Mouse (Mus musculus): ENCODE results near the gene Zfp853. TPM values are rescaled to one million over a fixed set of nuclear protein-coding genes. Genes with fewer than 3 reads are reported as not detected.

Gene Zfp853
- polyA plus RNA-seq, 2 experiments: 0.10 TPM; not detected in 1

GRCm38 (mm10) chr5:143266794-143267193 lies 26.6 kb downstream of the Zfp853 start:
- H3K4me3 ChIP-seq (ENCODE audit: insufficient read depth in 1 of 2, low read depth in 2 of 2, low read length in 2 of 2): no peak overlapping the region
- H3K9ac ChIP-seq (replicated peaks): no peak overlapping the region
- ATAC-seq (ENCODE audit: insufficient read depth): no peak
- WGBS (ENCODE audit: insufficient replicate concordance): 67% methylated on average over 6 of the region's 6 CpGs
- TF ChIP-seq CTCF (IDR thresholded peaks at IDR 0.05; ENCODE audit: low read depth): no peak
- no peak for TF ChIP-seq EP300 (IDR thresholded peaks at IDR 0.05; ENCODE audit: low read depth)
- H3K27ac ChIP-seq: no peak overlapping the region
- H3K4me1 ChIP-seq (replicated peaks; ENCODE audit: control insufficient read depth in 2 of 2, insufficient read depth in 2 of 2, low read length in 1 of 2): 0 out of 4 replicates have a peak, but pooled peaks cover 0 to 3% of the 10 kb centered on the region in 2 experiments
- no peaks in the 10 kb centered on the region for H3K9me3 ChIP-seq (ENCODE audit: control insufficient read depth, low read length)
- no peak for DNase-seq (ENCODE audit: low read depth in 3 of 3, low spot score in 3 of 3)
- no peaks in the 10 kb centered on the region for H3K36me3 ChIP-seq (replicated peaks; ENCODE audit: control insufficient read depth, insufficient read depth, low read depth)
- no peak overlapping the region for H3K4me2 ChIP-seq (ENCODE audit: low read depth)
- H3K27me3 ChIP-seq (ENCODE audit: control insufficient read depth, insufficient read depth, low read length): no peaks in the 10 kb centered on the region; the same call in 1 of the 2 replicates

DNA sequence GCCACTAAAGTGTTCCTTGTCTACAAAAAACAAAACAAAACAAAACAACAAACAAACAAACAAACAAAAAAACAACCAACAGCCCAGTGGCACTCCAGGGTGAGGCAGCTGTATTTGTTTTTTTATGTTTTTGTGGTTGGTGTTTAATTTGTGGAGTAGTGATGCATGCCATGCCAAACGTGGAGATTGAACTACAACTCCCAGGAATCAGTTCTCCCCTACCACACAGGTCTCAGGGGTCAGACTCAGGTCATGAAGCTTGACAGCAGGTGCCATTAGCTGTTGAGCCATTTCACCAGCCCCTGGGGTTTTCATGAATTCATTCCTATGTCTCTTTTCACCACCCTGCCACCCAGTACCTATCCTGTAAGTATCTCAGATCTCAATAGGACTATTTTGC lies 28.0 kb downstream of the Zfp853 start:
- no peak for TF ChIP-seq EP300 (IDR thresholded peaks at IDR 0.05; ENCODE audit: low read depth)
- H3K4me2 ChIP-seq (ENCODE audit: low read depth): no peak overlapping the region
- no peak overlapping the region for H3K27ac ChIP-seq
- WGBS (ENCODE audit: insufficient replicate concordance): 36% methylated on average over 1 of the region's 1 CpGs
- no peak for ATAC-seq (ENCODE audit: insufficient read depth)
- H3K27me3 ChIP-seq (ENCODE audit: control insufficient read depth, insufficient read depth, low read length): no peaks in the 10 kb centered on the region; the same call in 1 of the 2 replicates
- no peaks in the 10 kb centered on the region for H3K9me3 ChIP-seq (ENCODE audit: control insufficient read depth, low read length)
- no peaks in the 10 kb centered on the region for H3K36me3 ChIP-seq (replicated peaks; ENCODE audit: control insufficient read depth, insufficient read depth, low read depth)
- no peak overlapping the region for H3K9ac ChIP-seq (replicated peaks)
- 0 out of 4 replicates have a peak, but pooled peaks cover 0 to 2% of the 10 kb centered on the region in 2 experiments for H3K4me1 ChIP-seq (replicated peaks; ENCODE audit: control insufficient read depth in 2 of 2, insufficient read depth in 2 of 2, low read length in 1 of 2)
- no peak overlapping the region for H3K4me3 ChIP-seq (ENCODE audit: insufficient read depth in 1 of 2, low read depth in 2 of 2, low read length in 2 of 2)
- DNase-seq (ENCODE audit: low read depth in 3 of 3, low spot score in 3 of 3): no peak

DNA sequence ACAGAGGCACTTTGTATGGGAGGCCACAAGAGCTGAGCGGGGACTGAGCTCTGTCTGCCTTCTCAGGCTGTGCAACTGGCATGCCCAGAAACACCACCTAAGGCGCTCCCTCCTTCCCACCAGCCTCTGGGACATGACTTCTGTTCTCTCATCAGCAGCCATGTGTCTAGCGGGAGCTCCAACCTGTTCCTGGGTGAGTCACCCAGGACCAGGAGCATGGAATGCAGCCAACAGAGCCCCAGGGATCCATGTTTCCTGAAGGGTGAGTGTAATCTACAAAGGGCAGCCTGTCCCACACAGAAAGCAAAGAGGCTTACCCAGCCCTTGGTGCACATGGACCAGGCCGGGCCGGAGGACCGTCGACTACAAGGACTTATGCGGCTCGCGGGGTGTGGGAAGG lies 28.7 kb downstream of the Zfp853 start:
- Histone ChIP-seq H3K4me2 (ENCODE audit: low read depth) (no peak overlapping the region), H3K4me3 (ENCODE audit: insufficient read depth in 1 of 2, low read depth in 2 of 2, low read length in 2 of 2) (no peak overlapping the region), H3K27ac (no peak overlapping the region), H3K36me3 (replicated peaks; ENCODE audit: control insufficient read depth, insufficient read depth, low read depth) (no peaks in the 10 kb centered on the region), H3K9me3 (ENCODE audit: control insufficient read depth, low read length) (no peaks in the 10 kb centered on the region), H3K9ac (replicated peaks) (no peak overlapping the region), H3K27me3 (ENCODE audit: control insufficient read depth, insufficient read depth, low read length) (no peaks in the 10 kb centered on the region), H3K4me1 (replicated peaks; ENCODE audit: control insufficient read depth in 2 of 2, insufficient read depth in 2 of 2, low read length in 1 of 2) (no peaks in the 10 kb centered on the region)
- ATAC-seq (ENCODE audit: insufficient read depth) (no peak), DNase-seq (ENCODE audit: low read depth in 3 of 3, low spot score in 3 of 3) (no peak)
- 76% methylated on average over 10 of the region's 10 CpGs for WGBS (ENCODE audit: insufficient replicate concordance)
- no peak for TF ChIP-seq EP300 (IDR thresholded peaks at IDR 0.05; ENCODE audit: low read depth)
- TF ChIP-seq CTCF (IDR thresholded peaks at IDR 0.05; ENCODE audit: low read depth): no peak

- no peaks in the 10 kb centered on the region for H3K9me3 ChIP-seq (ENCODE audit: control insufficient read depth, low read length)
- no peaks in the 10 kb centered on the region for H3K36me3 ChIP-seq (replicated peaks; ENCODE audit: control insufficient read depth, insufficient read depth, low read depth)
- H3K27ac ChIP-seq: no peak overlapping the region
- no peak for TF ChIP-seq CTCF (IDR thresholded peaks at IDR 0.05; ENCODE audit: low read depth)
- no peak for TF ChIP-seq EP300 (IDR thresholded peaks at IDR 0.05; ENCODE audit: low read depth)
- H3K4me1 ChIP-seq (replicated peaks; ENCODE audit: control insufficient read depth in 2 of 2, insufficient read depth in 2 of 2, low read length in 1 of 2): no peaks in the 10 kb centered on the region
- 68% methylated on average over 8 of the region's 8 CpGs for WGBS (ENCODE audit: insufficient replicate concordance)
- H3K4me2 ChIP-seq (ENCODE audit: low read depth): no peak overlapping the region
- DNase-seq (ENCODE audit: low read depth in 3 of 3, low spot score in 3 of 3): no peak
- peaks cover 3% of the 10 kb centered on the region for H3K27me3 ChIP-seq (ENCODE audit: control insufficient read depth, insufficient read depth, low read length)
- H3K9ac ChIP-seq (replicated peaks): no peak overlapping the region
- no peak for ATAC-seq (ENCODE audit: insufficient read depth)
- no peak overlapping the region for H3K4me3 ChIP-seq (ENCODE audit: insufficient read depth in 1 of 2, low read depth in 2 of 2, low read length in 2 of 2)
Measured at GRCm38 (mm10) chr5:143261636-143262035, 31.8 kb downstream of the Zfp853 start.

DNA sequence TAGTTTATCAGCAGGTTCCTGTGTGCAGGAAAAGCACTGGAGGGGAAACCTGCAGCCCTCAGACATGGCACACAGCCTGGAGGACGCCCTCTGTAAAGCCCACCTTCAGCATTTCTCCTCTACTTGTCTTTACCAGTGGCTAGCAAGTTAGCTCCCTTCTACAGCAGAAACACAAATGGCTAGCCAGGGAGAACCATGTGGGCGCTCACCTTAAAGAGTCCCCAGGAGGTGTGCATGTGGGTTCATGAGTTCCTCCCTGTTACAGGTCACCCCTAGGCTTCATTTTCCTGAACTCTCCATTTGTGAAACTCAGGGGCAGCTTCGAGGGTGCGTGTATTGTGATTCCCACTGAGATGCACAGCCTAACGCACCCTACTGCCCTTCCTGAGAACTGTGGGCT lies 37.6 kb downstream of the Zfp853 start:
- Histone ChIP-seq H3K36me3 (replicated peaks; ENCODE audit: control insufficient read depth, insufficient read depth, low read depth) (no peaks in the 10 kb centered on the region), H3K4me2 (ENCODE audit: low read depth) (no peak overlapping the region), H3K27ac (no peak overlapping the region), H3K9ac (replicated peaks) (no peak overlapping the region), H3K4me3 (ENCODE audit: insufficient read depth in 1 of 2, low read depth in 2 of 2, low read length in 2 of 2) (no peak overlapping the region), H3K4me1 (replicated peaks; ENCODE audit: control insufficient read depth in 2 of 2, insufficient read depth in 2 of 2, low read length in 1 of 2) (no peaks in the 10 kb centered on the region), H3K27me3 (ENCODE audit: control insufficient read depth, insufficient read depth, low read length) (peaks cover 58% of the 10 kb centered on the region), H3K9me3 (ENCODE audit: control insufficient read depth, low read length) (no peaks in the 10 kb centered on the region)
- TF ChIP-seq CTCF (IDR thresholded peaks at IDR 0.05; ENCODE audit: low read depth): no peak
- no peak for TF ChIP-seq EP300 (IDR thresholded peaks at IDR 0.05; ENCODE audit: low read depth)
- no peak for DNase-seq (ENCODE audit: low read depth in 3 of 3, low spot score in 3 of 3)
- ATAC-seq (ENCODE audit: insufficient read depth): no peak
- WGBS (ENCODE audit: insufficient replicate concordance): 48% methylated on average over 5 of the region's 5 CpGs
